19 mouse cellular contexts compared by ENCODE assay signal in the genomic region with DNA sequence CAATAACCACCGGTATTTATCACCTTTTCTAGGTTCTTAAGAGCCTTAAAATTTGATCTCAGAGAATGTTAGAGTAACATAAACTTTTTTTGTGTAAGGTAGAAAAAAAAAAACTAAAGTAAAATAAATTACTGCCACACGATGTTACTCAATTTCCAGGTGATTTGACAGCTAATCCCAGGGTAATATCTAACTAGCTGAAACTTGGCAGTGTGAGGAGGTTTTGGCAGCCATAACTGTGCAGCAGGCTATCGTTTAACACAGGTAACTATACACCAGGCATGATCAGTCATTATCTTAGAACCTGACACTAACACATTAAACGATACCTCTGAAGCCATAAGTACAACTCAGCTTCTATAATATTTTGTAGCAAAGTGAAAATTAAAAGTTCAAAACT.
A peak's percentile ranks its signal among the peaks of the same experiment; 100 is the strongest.
DNase-seq lines count a peak whose midpoint lies in the region; TF ChIP-seq lines count a peak whose summit lies in the region.
"Had no signal": no experiment of that assay in that cellular context is flagged by ENCODE, and none has a peak within 500 bp of the region (broad histone marks: within the 10 kb centered on the region; RNA-seq: fewer than 3 reads in every experiment).

No protein-coding gene starts in this region.

- no peaks in the 10 kb centered on the region; the same call in 1 of the 2 replicates for H3K27me3 ChIP-seq in kidney, adult 2 months (replicated peaks; ENCODE audit: control insufficient read depth, insufficient read depth, low read length)
- H3K27me3 ChIP-seq: embryonic facial prominence, embryonic 15.5 days; forebrain, embryonic 12.5 days had no signal

- H3K4me1 ChIP-seq in kidney, adult 2 months (ENCODE audit: control insufficient read depth, insufficient read depth, low read length) = no peaks in the 10 kb centered on the region
- H3K4me1 ChIP-seq: forebrain, embryonic 10.5 days; forebrain, embryonic 12.5 days had no signal

- no peak for TF ChIP-seq CTCF in kidney, adult 2 months (conservative IDR thresholded peaks at IDR 0.05; ENCODE audit: insufficient read depth, insufficient read length, low read depth, low read length)

- WGBS in kidney, adult 2 months = 38% methylated on average over 4 of the region's 4 CpGs

- H3K27ac ChIP-seq in kidney, adult 2 months (ENCODE audit: insufficient read depth, low read depth, low read length) = no peak overlapping the region
- H3K27ac ChIP-seq: embryonic facial prominence, embryonic 13.5 days; embryonic facial prominence, embryonic 15.5 days; forebrain, embryonic 10.5 days; forebrain, embryonic 12.5 days had no signal

- peak; percentile 50 for DNase-seq in kidney, adult 2 months
- DNase-seq in kidney, adult 18-20 months = no peak
- DNase-seq in kidney, postnatal 36 days = peak; percentile 11 to 21
- DNase-seq in kidney, postnatal 25 days = no peak
- DNase-seq: adrenal gland, adult 2 months; adrenal gland, postnatal 10 days; adrenal gland, postnatal 25 days; cerebellum, adult 11 months; cerebellum, adult 18-20 months; cerebellum, adult 8-10 months; cerebellum, adult 9-11 months; cerebellum, postnatal 14 days; cerebellum, postnatal 36 days; embryo, embryonic 11 days had no signal

- TF ChIP-seq POLR2A in kidney, adult 2 months (IDR thresholded peaks at IDR 0.05; ENCODE audit: low read depth, low read length) = no peak

- H3K4me3 ChIP-seq in kidney, adult 2 months (ENCODE audit: insufficient read depth, low read depth, low read length) = no peak overlapping the region
- H3K4me3 ChIP-seq: embryonic facial prominence, embryonic 13.5 days; embryonic facial prominence, embryonic 15.5 days; erythroblast, embryonic 14.5 days; forebrain, embryonic 10.5 days; forebrain, embryonic 12.5 days had no signal

- no peaks in the 10 kb centered on the region for H3K36me3 ChIP-seq in kidney, adult 2 months (ENCODE audit: control insufficient read depth, insufficient read depth, low read length)
- H3K36me3 ChIP-seq: embryonic facial prominence, embryonic 13.5 days; embryonic facial prominence, embryonic 15.5 days; forebrain, embryonic 10.5 days; forebrain, embryonic 12.5 days had no signal

Comparison
In these comparisons a context has a peak if more than half of its experiments do, and no peak if none do; other contexts are left out.
1. DNase-seq: peak in kidney, adult 2 months (single experiment) and kidney, postnatal 36 days (2 of 2); none in kidney, adult 18-20 months (single experiment) and kidney, postnatal 25 days (0 of 2).